ENCODE assay signal across 25 mouse cellular contexts in genomic region chr14:46372452-46372851, GRCm38 (mm10). TPM values are rescaled to one million over a fixed set of nuclear protein-coding genes. Genes with fewer than 3 reads are reported as not detected.
"Had no signal": no experiment of that assay in that cellular context is flagged by ENCODE, and none has a peak within 500 bp of the region (broad histone marks: within the 10 kb centered on the region; RNA-seq: fewer than 3 reads in every experiment).

No protein-coding gene starts in this region.

- H3K36me3 ChIP-seq: kidney, embryonic 15.5 days; liver, embryonic 13.5 days; midbrain, embryonic 13.5 days; neural tube, embryonic 12.5 days; neural tube, embryonic 15.5 days had no signal

- H3K4me1 ChIP-seq: liver, embryonic 13.5 days; megakaryocyte, embryonic 14.5 days; midbrain, embryonic 13.5 days; neural tube, embryonic 12.5 days; neural tube, embryonic 15.5 days had no signal

- H3K4me3 ChIP-seq: kidney, embryonic 15.5 days; left cerebral cortex, adult 2 months; liver, embryonic 13.5 days; megakaryocyte, embryonic 14.5 days; midbrain, embryonic 13.5 days; neural tube, embryonic 12.5 days; neural tube, embryonic 15.5 days had no signal

- ATAC-seq: midbrain, embryonic 13.5 days had no signal

- H3K9ac ChIP-seq: kidney, embryonic 15.5 days; liver, embryonic 13.5 days; midbrain, embryonic 13.5 days; neural tube, embryonic 12.5 days; neural tube, embryonic 15.5 days had no signal

- H3K27me3 ChIP-seq: kidney, embryonic 15.5 days; liver, embryonic 13.5 days; megakaryocyte, embryonic 14.5 days; midbrain, embryonic 13.5 days; neural tube, embryonic 12.5 days; neural tube, embryonic 15.5 days had no signal

- DNase-seq: kidney, adult 11 months; kidney, adult 8-10 months; kidney, postnatal 10 days; kidney, postnatal 36 days; layer of hippocampus, postnatal 36 days; liver, embryonic 13.5 days; lung, adult 2 months; lung, postnatal 10 days; lung, postnatal 36 days; right cerebral cortex, adult 18-20 months; right cerebral cortex, postnatal 14 days; right cerebral cortex, postnatal 4 days; thymus, adult 2 months; thymus, postnatal 25 days had no signal

- H3K4me2 ChIP-seq: kidney, embryonic 15.5 days; liver, embryonic 13.5 days; midbrain, embryonic 13.5 days; neural tube, embryonic 12.5 days; neural tube, embryonic 15.5 days had no signal

- H3K9me3 ChIP-seq: kidney, embryonic 15.5 days; liver, embryonic 13.5 days; megakaryocyte, embryonic 14.5 days; midbrain, embryonic 13.5 days; neural tube, embryonic 12.5 days; neural tube, embryonic 15.5 days had no signal

- H3K27ac ChIP-seq: kidney, embryonic 15.5 days; left cerebral cortex, adult 2 months; liver, embryonic 13.5 days; midbrain, embryonic 13.5 days; neural tube, embryonic 12.5 days; neural tube, embryonic 15.5 days; stomach, postnatal 0 days had no signal

RNA-seq across cellular contexts. Expression of gene Gm15217, which starts 6.8 kb away (rescaled TPM):
- polyA plus RNA-seq: limb, embryonic 11.5 days; limb, embryonic 14.5 days; liver, adult 2 months; liver, embryonic 13.5 days; liver, embryonic 16.5 days; midbrain, embryonic 13.5 days; neural tube, embryonic 12.5 days; neural tube, embryonic 15.5 days; thymus, adult 2 months had no signal
